Mouse (Mus musculus) midbrain, postnatal 0 days (tissue): ENCODE measurements at regions not wholly inside any gene's neighbourhood (a gene's known extent, or its start where the extent isn't known, plus 50 kb on each side); places are given as distances from the start of the nearest gene placed in this dataset.

Experiments used
- ATAC-seq: fragments of 200-750 bp; cut with Nextera tagmentation; 2 replicates; pipeline ENCODE4 v1.8.0; 2017; ENCODE audit warnings: moderate number of reproducible peaks, mild to moderate bottlenecking, moderate TSS enrichment, moderate library complexity; ENCODE audit not compliant: low FRiP score
- DNase-seq: peaks from one replicate; pipeline ENCODE4 v3.0.0-alpha.2; 2015; ENCODE audit warnings: low spot score
- H3K27ac ChIP-seq: fragments of 300-500 bp; sonication (generic); 2 replicates; pipeline ENCODE4 v1.5.1; 2014; ENCODE audit warnings: low read depth, mild to moderate bottlenecking, low read length, mixed read lengths
- H3K27me3 ChIP-seq: fragments of 300-500 bp; sonication (generic); 2 replicates; pipeline ENCODE4 v1.6.1; 2014; ENCODE audit warnings: low read length, control low read depth, mixed read lengths; ENCODE audit not compliant: insufficient read depth
- H3K36me3 ChIP-seq: fragments of 300-500 bp; sonication (generic); 2 replicates; pipeline ENCODE4 v1.6.1; 2014; ENCODE audit warnings: low read length, control low read depth, mixed read lengths; ENCODE audit not compliant: insufficient read depth
- H3K4me1 ChIP-seq: fragments of 300-500 bp; sonication (generic); 2 replicates; pipeline ENCODE4 v1.6.1; 2014; ENCODE audit warnings: mild to moderate bottlenecking, control low read depth, antibody characterized with exemption, low read length, mixed read lengths; ENCODE audit not compliant: insufficient read depth
- H3K4me2 ChIP-seq: fragments of 300-500 bp; sonication (generic); 2 replicates; pipeline ENCODE4 v1.6.1; 2014; ENCODE audit warnings: low read depth, mild to moderate bottlenecking, low read length, mixed read lengths; ENCODE audit not compliant: poor library complexity, severe bottlenecking
- H3K4me3 ChIP-seq: fragments of 300-500 bp; sonication (generic); 2 replicates; pipeline ENCODE4 v1.5.1; 2014; ENCODE audit warnings: low read depth, mild to moderate bottlenecking, low read length, moderate library complexity
- H3K9ac ChIP-seq: fragments of 300-500 bp; sonication (generic); replicated peaks from 2 replicates; pipeline ENCODE4 v1.6.1; 2014; ENCODE audit warnings: mild to moderate bottlenecking, low read length, moderate library complexity, mixed read lengths; ENCODE audit not compliant: poor library complexity, severe bottlenecking
- H3K9me3 ChIP-seq: fragments of 300-500 bp; sonication (generic); 2 replicates; pipeline ENCODE4 v1.6.1; 2016; ENCODE audit warnings: low read length, control low read depth
- CTCF ChIP-seq: IDR thresholded peaks from 2 replicates; pipeline ENCODE4 v1.5.1; 2016; ENCODE audit warnings: antibody characterized with exemption, mild to moderate bottlenecking
- WGBS: fragments of 180-500 bp; shearing (Covaris S2); extraction: QIAGEN DNeasy Blood & Tissue Kit; methylation state at CpG from one replicate; pipeline ENCODE4 v1.1.7; 2014; 5-methylcytosine and 5-hydroxymethylcytosine counted together

DNA sequence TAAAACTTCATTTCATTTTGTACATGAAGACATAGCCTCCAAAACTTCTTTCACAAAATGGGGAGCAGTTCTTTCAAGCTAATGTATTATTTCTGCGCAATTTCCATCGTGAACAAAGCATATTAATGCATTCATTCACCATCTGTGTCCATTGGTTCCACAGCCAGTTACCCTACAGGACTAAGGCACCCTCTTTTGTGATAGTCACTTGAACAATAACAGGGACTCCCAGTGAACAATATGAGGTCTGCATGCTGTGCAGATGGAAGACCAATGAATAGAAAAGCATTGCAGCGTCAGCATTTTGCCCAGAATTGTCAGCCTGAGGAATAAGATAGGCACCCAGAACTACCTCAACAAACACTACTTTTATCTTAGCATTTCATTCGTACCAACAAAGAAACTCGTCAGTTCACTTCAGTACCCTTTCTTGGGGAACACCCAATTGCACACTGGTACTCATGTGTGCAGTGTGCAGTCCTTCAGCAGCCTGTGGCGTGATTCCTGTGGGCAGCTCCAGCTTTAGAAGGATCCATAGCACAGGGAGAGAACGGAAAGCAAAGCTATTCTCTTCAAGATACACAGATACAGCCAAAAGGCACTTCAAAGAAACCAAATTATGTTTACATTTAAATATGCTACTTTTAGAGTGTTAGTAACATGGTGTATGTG lies 476.2 kb upstream of the Nr3c2 start:
- Histone ChIP-seq H3K27me3 (no peaks in the 10 kb centered on the region), H3K4me1 (no peaks in the 10 kb centered on the region), H3K36me3 (no peaks in the 10 kb centered on the region), H3K9me3 (no peaks in the 10 kb centered on the region), H3K4me2 (no peak overlapping the region), H3K9ac (no peak overlapping the region), H3K4me3 (no peak overlapping the region), H3K27ac (no peak overlapping the region)
- ATAC-seq, result no peak
- WGBS, result 59% methylated on average over 7 of the region's 7 CpGs
- DNase-seq, result no peak
- TF ChIP-seq CTCF, result no peak

DNA sequence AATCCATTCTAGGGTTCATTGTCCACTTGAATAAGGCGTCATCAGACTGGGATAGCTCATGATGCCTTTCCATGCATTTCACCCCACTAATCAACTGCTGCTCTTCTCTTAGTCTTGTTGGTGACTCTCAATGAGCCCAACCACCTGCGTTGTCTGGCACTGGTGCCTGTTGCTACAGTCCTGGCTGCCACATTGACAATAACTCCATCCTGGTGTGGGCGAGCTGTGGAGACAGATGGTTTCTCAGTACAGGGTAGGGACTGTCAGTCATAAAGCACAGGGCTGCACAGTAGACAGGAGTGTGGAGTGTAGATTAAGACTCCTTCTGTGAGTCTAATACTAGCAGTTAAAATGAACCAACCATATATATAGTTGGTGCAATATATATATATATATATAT lies 469.4 kb upstream of the Nr3c2 start:
- no peak for DNase-seq
- H3K4me2 ChIP-seq, result no peak overlapping the region
- TF ChIP-seq CTCF, result no peak
- no peak for ATAC-seq
- H3K4me3 ChIP-seq, result no peak overlapping the region
- no peaks in the 10 kb centered on the region for H3K4me1 ChIP-seq
- H3K27ac ChIP-seq, result no peak overlapping the region
- no peaks in the 10 kb centered on the region for H3K9me3 ChIP-seq
- H3K36me3 ChIP-seq, result no peaks in the 10 kb centered on the region
- WGBS, result 90% methylated on average over 3 of the region's 3 CpGs
- no peak overlapping the region for H3K9ac ChIP-seq
- no peaks in the 10 kb centered on the region for H3K27me3 ChIP-seq

DNA sequence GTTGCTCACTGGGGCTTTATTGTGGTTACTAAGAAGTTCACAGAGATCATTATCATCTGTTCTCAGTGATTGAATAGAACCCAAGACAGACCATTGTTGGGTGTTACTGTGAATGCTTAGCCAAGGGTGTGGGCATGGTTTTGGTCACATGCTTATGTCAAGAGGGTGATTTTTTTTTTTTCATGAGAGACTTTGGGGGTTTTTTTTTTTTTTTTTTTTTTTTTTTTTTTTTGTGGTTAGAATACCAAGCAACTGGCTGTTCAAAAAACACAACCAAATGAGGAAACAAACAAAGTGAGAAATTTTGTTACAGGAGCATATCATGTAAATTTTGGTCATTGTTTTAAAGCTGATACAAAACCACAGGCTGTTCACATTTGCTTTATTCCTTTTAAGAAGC lies 466.4 kb upstream of the Nr3c2 start:
- Histone ChIP-seq H3K27me3 (no peaks in the 10 kb centered on the region), H3K27ac (no peak overlapping the region), H3K4me2 (no peak overlapping the region), H3K9ac (no peak overlapping the region), H3K9me3 (no peaks in the 10 kb centered on the region), H3K4me3 (no peak overlapping the region), H3K4me1 (no peaks in the 10 kb centered on the region), H3K36me3 (no peaks in the 10 kb centered on the region)
- ATAC-seq (no peak), DNase-seq (no peak)
- TF ChIP-seq CTCF, result no peak

DNA sequence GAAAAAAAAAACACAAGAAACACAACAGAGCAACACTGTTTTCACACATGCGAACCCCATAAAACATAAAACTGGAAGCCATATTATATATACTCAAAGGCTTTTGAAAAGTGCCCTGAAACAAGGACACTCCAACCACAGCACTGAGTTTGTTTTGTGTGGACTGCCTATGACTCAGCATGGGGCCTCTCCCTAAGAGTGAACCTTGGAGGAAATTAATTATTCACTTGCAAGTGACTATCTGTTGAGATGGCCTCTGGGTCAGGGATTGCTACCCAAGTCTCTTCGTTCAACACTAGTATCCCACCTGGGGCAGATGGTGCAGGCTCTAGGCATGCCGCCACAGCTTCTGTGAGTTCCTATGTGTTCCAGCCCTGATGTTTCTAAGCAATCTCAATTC lies 461.3 kb upstream of the Nr3c2 start:
- no peak for ATAC-seq
- 89% methylated on average over 3 of the region's 3 CpGs for WGBS
- Histone ChIP-seq H3K27ac (no peak overlapping the region), H3K9ac (no peak overlapping the region), H3K27me3 (no peaks in the 10 kb centered on the region), H3K4me1 (no peaks in the 10 kb centered on the region), H3K9me3 (no peaks in the 10 kb centered on the region), H3K4me3 (no peak overlapping the region), H3K4me2 (no peak overlapping the region), H3K36me3 (no peaks in the 10 kb centered on the region)
- TF ChIP-seq CTCF, result no peak
- no peak for DNase-seq

DNA sequence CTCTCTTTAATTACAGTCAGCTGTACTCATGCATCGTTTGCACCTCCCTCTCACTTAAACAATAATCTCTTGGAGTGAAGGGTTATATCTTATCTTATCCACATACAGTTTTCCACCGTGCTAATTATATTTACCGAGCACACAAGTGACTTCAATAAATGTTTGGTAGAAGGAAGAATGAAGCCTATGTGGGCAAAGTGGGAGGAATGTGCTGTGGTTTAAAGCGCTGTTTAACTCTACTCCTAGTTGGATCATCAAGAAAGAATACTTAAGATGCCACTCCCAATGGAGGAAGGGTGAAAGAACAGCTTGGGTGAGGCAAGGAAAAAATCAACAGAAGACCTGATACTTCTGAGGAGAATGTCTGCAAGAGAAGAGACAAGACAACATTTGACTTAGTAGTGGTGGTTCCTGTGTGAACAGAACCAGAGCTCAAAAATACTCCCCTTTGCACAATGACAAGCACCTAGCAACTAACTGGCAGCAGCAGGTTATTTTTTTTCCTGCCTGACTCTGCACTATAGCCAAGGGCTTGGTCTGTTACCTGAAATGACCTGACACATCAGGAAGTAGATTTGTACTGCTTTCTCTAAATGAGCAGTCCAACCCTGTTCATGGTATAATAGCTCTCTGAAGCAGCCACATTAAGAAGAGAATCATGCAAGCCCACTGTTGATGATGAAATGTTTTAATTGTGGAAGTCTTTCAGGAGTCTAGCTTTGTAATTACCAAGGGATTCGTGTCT lies 424.6 kb upstream of the Nr3c2 start:
- no peak for TF ChIP-seq CTCF
- H3K4me1 ChIP-seq, result no peaks in the 10 kb centered on the region
- H3K4me2 ChIP-seq, result no peak overlapping the region
- WGBS, result 82% methylated on average over 5 of the region's 5 CpGs
- H3K27ac ChIP-seq, result no peak overlapping the region
- ATAC-seq (no peak), DNase-seq (no peak)
- H3K9me3 ChIP-seq, result no peaks in the 10 kb centered on the region
- H3K9ac ChIP-seq, result no peak overlapping the region
- H3K4me3 ChIP-seq, result no peak overlapping the region
- no peaks in the 10 kb centered on the region for H3K27me3 ChIP-seq
- no peaks in the 10 kb centered on the region for H3K36me3 ChIP-seq

DNA sequence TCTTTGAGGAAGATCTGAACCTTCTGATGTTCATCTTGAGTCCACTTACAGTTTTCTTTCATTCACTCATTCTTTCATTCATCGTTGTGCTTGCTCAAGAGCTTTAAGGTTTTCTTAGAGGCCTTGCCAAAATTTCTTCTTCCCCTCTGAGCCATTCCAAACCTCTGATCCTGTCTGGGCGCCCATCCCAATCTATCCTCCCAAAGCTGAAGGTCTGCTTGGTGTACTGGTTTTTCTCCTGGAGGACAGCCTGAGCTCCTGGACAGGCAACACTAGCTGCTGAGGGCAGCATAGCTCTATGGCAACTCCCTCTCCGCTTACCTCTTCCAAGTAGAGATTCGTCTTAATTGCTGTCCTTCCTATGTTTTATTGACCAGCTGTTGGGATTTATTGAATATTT lies 420.3 kb upstream of the Nr3c2 start:
- DNase-seq, result no peak
- Histone ChIP-seq H3K27ac (no peak overlapping the region), H3K36me3 (no peaks in the 10 kb centered on the region), H3K27me3 (no peaks in the 10 kb centered on the region), H3K9me3 (no peaks in the 10 kb centered on the region), H3K4me1 (no peaks in the 10 kb centered on the region), H3K9ac (no peak overlapping the region), H3K4me2 (no peak overlapping the region), H3K4me3 (no peak overlapping the region)
- WGBS, result 80% methylated on average over 4 of the region's 4 CpGs
- no peak for TF ChIP-seq CTCF
- ATAC-seq, result no peak
